Mouse (Mus musculus) kidney, embryonic 16.5 days (tissue): ENCODE measurements around the gene N4bp1. TPM values are rescaled to one million over a fixed set of nuclear protein-coding genes. Genes with fewer than 3 reads are reported as not detected.

Source experiments
- ATAC-seq: fragments of 200-750 bp; cut with Nextera tagmentation; 2 replicates; pipeline ENCODE4 v1.8.0; 2017; ENCODE audit warnings: moderate TSS enrichment; ENCODE audit not compliant: low FRiP score, low TSS enrichment
- H3K27ac ChIP-seq: fragments of 300-500 bp; sonication (generic); 2 replicates; pipeline ENCODE4 v1.5.1; 2014; ENCODE audit warnings: low read length
- H3K27me3 ChIP-seq: fragments of 300-500 bp; sonication (generic); 2 replicates; pipeline ENCODE4 v1.6.1; 2014; ENCODE audit warnings: low read length, control low read depth, mixed read lengths; ENCODE audit not compliant: insufficient read depth
- H3K36me3 ChIP-seq: fragments of 300-500 bp; sonication (generic); 2 replicates; pipeline ENCODE4 v1.6.1; 2014; ENCODE audit warnings: low read length, control low read depth, mixed read lengths; ENCODE audit not compliant: insufficient read depth
- H3K4me1 ChIP-seq: fragments of 300-500 bp; sonication (generic); 2 replicates; pipeline ENCODE4 v1.6.1; 2014; ENCODE audit warnings: low read length, control low read depth, mixed read lengths; ENCODE audit not compliant: insufficient read depth
- H3K4me2 ChIP-seq: fragments of 300-500 bp; sonication (generic); replicated peaks from 2 replicates; pipeline ENCODE4 v1.6.1; 2014; ENCODE audit warnings: low read depth, low read length
- H3K4me3 ChIP-seq: fragments of 300-500 bp; sonication (generic); 2 replicates; pipeline ENCODE4 v1.5.1; 2014; ENCODE audit warnings: mild to moderate bottlenecking, low read length
- H3K9ac ChIP-seq: fragments of 300-500 bp; sonication (generic); replicated peaks from 2 replicates; pipeline ENCODE4 v1.6.1; 2014; ENCODE audit warnings: low read length
- H3K9me3 ChIP-seq: fragments of 300-500 bp; sonication (generic); 2 replicates; pipeline ENCODE4 v1.6.1; 2016; ENCODE audit warnings: low read length, control low read depth
- WGBS: fragments of 180-500 bp; shearing (Covaris S2); extraction: QIAGEN DNeasy Blood & Tissue Kit; methylation state at CpG from one replicate; pipeline ENCODE4 v1.1.7; 2014; 5-methylcytosine and 5-hydroxymethylcytosine counted together
- polyA plus RNA-seq: library from polyadenylated mRNA; unstranded; fragments of >200 nt; fragmentation: Nextera tagmentation; extraction: Ambion mirVana; gene quantifications from 2 replicates; pipeline ENCODE4 v1.2.1, GENCODE M21; 2015

N4bp1 gene
- polyA plus RNA-seq, 1 experiment from 2014 or later = 8.3 TPM

DNA sequence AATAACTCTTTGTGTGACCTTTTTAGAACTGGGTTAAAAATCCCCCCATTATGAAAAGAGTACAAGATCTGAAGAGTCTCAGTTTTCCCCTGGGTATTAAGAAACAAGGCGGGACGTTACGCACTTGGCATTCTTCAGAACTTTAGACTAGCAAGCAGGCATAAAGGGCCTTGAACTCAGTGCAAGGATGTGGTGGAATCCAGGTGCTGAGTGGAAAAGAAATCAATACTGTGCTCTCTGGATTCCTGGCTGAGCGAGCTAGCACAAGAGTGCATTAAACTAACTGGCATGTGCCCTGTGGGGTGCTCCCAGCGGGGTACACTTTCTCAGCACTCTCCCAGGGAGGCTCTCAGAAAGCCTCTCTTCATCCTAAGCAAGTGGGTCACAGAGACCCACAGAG, 122.3 kb downstream of the N4bp1 start:
- H3K4me2 ChIP-seq = no peak overlapping the region
- no peak overlapping the region for H3K9ac ChIP-seq
- H3K27me3 ChIP-seq = no peaks in the 10 kb centered on the region
- H3K4me1 ChIP-seq = no peaks in the 10 kb centered on the region
- H3K36me3 ChIP-seq = no peaks in the 10 kb centered on the region
- no peak overlapping the region for H3K27ac ChIP-seq
- 71% methylated on average over 5 of the region's 5 CpGs for WGBS
- H3K9me3 ChIP-seq = no peaks in the 10 kb centered on the region
- no peak overlapping the region for H3K4me3 ChIP-seq
- no peak for ATAC-seq

DNA sequence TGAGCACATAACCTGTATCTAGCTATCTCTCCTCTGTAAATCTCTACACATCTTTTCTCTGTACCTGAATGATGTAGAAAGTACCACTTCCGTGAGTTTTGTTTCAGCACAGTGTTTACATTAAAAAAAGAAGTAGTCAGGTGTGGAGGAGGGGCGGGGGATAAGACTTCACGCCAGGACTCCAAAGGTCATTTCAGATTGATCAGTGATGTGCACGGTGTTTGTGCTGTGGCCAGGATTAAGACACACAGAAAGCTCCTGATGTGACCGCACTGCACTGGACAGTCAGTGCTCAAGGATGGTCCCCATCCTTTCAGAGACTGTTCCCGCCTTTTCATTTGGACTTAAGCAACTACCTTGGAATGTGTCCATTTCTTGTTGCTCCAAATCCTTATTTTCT, 124.3 kb downstream of the N4bp1 start:
- Histone ChIP-seq H3K9ac (no peak overlapping the region), H3K36me3 (no peaks in the 10 kb centered on the region), H3K4me2 (no peak overlapping the region), H3K4me1 (no peaks in the 10 kb centered on the region), H3K27me3 (no peaks in the 10 kb centered on the region), H3K9me3 (no peaks in the 10 kb centered on the region), H3K27ac (no peak overlapping the region), H3K4me3 (no peak overlapping the region)
- ATAC-seq = no peak
- WGBS = 71% methylated on average over 6 of the region's 6 CpGs

DNA sequence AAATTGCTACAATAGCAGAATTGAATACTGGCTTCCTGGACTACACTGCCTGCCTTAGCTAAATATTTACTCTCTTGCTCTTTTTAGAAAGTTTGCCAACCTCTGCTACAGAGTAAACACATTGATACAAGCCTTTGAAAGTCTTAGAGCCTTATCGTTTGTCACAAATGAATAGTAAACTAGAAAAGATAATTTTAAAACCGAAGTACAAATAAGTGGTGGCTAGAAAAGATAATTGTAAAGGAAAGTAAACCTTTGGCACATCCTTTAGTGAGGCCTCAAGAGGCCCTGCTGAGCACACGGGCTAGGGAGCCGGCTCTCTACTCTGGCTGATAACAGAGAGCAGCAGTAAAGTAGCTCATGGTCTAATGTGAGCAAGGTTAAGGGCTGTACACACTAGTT, 126.0 kb downstream of the N4bp1 start:
- no peak overlapping the region for H3K4me2 ChIP-seq
- H3K9me3 ChIP-seq = no peaks in the 10 kb centered on the region
- no peak overlapping the region for H3K27ac ChIP-seq
- H3K36me3 ChIP-seq = no peaks in the 10 kb centered on the region
- H3K9ac ChIP-seq = no peak overlapping the region
- H3K4me1 ChIP-seq = no peaks in the 10 kb centered on the region
- H3K4me3 ChIP-seq = no peak overlapping the region
- no peaks in the 10 kb centered on the region for H3K27me3 ChIP-seq
- ATAC-seq = no peak
- 57% methylated on average over 4 of the region's 4 CpGs for WGBS

DNA sequence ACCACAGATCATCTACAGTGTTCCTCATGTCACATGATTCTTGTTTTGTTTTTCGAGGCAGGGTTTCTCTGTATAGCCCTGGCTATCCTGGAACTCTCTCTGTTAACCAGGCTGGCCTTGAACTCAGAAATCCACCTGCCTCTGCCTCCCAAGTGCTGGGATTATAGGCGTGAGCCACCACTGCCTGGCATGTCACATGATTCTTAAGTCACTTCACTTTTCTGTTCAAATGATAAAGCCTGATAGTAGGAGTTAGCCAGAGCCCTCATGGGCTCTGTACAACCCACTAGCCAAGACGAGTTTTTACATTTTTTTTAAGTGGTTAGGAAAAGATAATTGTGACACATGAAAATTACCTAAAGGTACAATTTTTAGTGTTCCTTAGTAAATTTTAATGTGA, 126.4 kb downstream of the N4bp1 start:
- Histone ChIP-seq H3K27me3 (no peaks in the 10 kb centered on the region), H3K9ac (no peak overlapping the region), H3K4me3 (no peak overlapping the region), H3K4me2 (no peak overlapping the region), H3K4me1 (no peaks in the 10 kb centered on the region), H3K36me3 (no peaks in the 10 kb centered on the region), H3K27ac (no peak overlapping the region), H3K9me3 (no peaks in the 10 kb centered on the region)
- ATAC-seq = no peak
- 78% methylated on average over 3 of the region's 3 CpGs for WGBS

Other genes with a start within 250 kb of the N4bp1 start
- gene Gm10638, start 139.6 kb downstream of the N4bp1 start, polyA plus RNA-seq = 2.6 and 3.5 TPM in 2 replicates
- 31.7 and 40.1 TPM in 2 replicates for gene Siah1a, start 139.3 kb downstream of the N4bp1 start, polyA plus RNA-seq